Mouse (Mus musculus): Measurements from ENCODE around the gene Trhr2. TPM values are rescaled to one million over a fixed set of nuclear protein-coding genes. Genes with fewer than 3 reads are reported as not detected.

The Trhr2 gene
- not detected in 2 replicates for polyA plus RNA-seq (2012; rRNA removed)

DNA sequence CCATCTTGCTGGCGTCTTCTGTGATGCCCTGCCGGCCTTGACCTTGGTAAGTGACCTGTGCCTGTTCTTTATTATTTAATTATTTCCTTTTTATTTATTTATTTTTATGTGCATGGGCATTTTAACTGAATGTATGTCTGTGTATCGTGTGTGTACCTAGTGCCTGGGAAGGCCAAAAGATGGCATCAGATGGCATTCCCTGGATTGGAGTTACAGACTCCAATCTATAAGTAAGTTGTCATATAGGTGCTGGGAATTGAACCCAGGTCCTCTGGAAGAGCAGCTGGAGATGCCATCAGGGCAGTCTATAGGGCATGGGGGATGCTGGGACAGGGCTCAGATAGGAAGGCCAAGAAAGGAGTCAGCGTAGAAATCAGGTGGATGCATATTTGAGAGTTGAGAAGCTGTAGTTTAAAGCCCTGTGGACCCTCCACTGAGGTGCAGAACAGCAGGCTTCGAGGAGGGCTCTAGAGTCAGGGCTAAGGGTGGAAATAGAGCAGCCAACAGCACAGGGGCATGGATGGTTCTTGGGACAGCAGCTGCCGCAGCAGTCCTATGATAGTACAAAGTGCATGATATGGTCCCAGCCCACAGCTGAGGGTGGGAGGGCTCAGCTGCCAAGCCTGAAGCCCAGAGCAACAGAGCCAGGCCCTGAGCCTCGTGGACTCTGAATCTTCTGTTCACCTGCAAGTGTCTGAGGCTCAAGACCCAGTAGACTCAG is at the start of gene Trhr2:
Gene Trhr2 (minus strand): TSS at position 51 of the 721 bp plus-strand sequence.
- no peak for DNase-seq (ENCODE audit: low read depth)

GRCm38 (mm10) chr8:122407678-122408077 is 47.1 kb upstream of the Trhr2 start:
- no peak for DNase-seq (ENCODE audit: low read depth)

DNA sequence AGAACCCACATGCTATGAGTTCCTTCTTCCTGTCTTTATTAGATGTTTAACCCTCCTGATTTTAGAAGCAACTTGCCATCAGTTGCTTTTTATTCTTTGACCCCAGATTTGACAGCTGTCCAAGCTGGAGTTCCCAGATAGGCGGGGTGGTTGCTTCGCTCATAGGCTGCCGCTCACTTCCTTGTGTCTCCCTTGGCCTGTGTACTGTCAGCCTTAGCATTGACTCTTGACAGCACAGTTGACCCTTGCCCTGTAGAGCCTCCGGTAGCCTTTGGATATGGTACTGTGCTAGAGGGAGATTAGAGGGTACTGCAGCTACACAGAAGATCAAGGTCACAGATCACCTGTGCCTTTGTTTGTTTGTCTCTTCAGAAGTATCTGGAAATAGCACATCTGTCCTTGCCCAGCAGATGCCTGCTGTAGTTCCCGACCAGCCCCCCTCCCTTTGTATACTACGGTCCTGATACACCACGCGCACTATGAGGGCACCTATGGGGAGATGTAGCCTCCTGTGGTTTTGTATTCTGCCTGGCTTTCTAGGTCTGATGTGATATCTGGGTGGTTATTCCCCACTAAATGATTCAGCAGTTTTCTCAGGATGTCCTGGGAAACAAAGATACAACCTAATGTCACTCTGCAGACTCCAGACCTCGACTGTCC is 44.7 kb upstream of the Trhr2 start:
- no peak for DNase-seq (ENCODE audit: low read depth)

GRCm38 (mm10) chr8:122398186-122398585 is 37.6 kb upstream of the Trhr2 start:
- DNase-seq (ENCODE audit: low read depth), result no peak

DNA sequence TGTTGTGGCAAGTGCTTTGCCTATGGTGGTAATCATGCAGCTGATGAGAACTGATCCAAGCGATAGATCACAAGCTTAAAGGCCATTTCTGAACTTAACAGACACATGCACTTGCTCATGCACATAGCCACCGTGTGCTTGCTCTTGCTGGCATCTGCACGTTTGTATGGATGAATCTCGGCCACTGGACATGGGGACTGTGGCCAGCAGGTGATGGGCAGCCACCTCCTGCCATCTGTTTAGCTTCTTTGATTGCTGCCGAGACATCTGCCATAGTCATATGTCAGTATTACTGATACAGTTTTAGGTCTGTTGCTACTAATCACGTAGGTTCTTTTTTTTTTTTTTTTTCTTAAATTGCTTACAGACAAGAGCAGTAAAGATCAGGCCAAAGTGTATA is 34.7 kb upstream of the Trhr2 start:
- no peak for DNase-seq (ENCODE audit: low read depth)

- no peak for DNase-seq (ENCODE audit: low read depth)
Observed at GRCm38 (mm10) chr8:122393717-122394116, 33.2 kb upstream of the Trhr2 start.

- DNase-seq (ENCODE audit: low read depth), result no peak
Observed at GRCm38 (mm10) chr8:122390758-122391157, 30.2 kb upstream of the Trhr2 start.

DNA sequence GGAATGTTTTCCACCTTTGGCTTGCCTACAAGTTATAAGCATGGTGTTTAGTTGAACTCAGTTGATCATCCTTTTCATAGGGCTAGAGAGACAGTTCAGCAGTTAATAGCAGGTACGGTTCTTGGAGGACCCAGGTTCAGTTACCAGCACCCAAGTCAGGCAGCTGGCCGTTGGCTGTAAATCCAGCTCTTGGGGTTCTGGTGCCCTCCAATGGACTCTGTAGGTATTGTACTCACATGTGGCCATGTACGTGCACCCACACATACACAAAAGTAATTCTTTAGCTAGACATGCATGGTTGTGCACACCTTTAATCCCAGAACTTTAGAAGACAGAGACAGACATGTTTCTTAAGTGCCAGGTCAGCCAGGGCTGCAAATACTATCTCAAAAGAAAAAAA is 28.8 kb upstream of the Trhr2 start:
- DNase-seq (ENCODE audit: low read depth), result no peak

DNA sequence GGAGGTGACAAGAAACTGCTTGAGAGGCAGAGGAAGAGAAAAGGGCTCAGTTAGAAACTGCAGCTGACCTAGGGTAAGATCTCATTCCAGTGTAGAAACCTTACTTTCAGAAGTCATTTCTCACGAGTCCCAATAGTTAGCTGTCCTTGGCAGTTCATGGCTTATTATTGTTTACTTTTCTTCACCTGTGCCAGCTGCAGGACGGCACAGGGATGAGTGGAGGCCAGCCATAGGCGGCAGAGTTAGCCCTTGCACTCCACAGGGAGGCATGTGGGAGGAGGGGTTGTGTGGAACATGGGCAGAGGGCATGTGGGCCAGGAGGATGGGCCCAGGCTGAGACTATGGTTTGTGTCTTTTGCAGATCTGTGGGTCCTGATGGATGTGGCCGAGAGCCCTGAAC is 22.5 kb upstream of the Trhr2 start:
- no peak for DNase-seq (ENCODE audit: low read depth)

DNA sequence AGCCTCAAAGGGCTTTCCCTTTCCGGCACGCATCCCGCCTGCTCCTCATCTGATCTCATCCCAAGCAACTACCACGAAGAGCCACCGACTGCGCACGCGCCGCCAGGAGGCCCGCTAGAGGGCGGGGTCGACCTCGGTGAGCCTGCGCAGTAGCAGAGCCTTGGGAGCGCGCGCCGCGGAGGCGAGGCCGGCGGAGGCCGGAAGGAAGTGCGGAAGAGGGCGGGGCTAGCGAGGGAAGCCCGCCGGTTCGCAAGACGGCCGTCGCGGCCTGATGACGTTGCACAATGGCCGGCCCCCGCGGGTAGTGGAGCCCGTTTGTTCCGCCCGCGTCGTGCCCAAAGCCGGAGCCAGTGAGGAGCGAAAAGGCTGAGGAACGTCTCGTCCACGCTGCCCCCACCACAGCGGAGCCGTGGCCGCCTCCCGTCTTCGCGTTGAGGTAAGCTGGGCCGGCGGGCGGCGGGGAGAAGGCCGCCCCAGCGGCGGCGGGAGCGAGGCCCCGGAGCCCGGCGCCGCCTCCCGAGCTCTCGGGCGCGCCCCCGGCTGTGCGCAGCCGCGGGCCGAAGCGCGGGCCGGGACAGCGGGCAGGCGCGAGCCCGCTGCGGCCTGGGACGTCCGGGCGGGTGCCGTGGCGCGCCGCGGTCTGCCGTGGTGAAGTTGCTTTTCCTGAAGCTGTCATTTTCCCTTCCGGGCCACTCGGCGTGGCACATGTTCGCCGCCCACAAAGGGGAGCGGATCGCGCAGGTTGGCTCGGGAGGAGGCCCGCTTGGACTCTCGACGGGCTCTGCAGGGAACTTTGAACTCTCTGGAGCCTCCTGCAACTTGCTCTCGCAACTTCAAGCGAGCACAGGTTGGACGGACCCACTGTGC is 16.1 kb upstream of the Trhr2 start, which contains the start of gene Zc3h18:
Gene Zc3h18 (plus strand): TSS at position 245 of the 867 bp plus-strand sequence.
- DNase-seq (ENCODE audit: low read depth), result peak; percentile 49

DNA sequence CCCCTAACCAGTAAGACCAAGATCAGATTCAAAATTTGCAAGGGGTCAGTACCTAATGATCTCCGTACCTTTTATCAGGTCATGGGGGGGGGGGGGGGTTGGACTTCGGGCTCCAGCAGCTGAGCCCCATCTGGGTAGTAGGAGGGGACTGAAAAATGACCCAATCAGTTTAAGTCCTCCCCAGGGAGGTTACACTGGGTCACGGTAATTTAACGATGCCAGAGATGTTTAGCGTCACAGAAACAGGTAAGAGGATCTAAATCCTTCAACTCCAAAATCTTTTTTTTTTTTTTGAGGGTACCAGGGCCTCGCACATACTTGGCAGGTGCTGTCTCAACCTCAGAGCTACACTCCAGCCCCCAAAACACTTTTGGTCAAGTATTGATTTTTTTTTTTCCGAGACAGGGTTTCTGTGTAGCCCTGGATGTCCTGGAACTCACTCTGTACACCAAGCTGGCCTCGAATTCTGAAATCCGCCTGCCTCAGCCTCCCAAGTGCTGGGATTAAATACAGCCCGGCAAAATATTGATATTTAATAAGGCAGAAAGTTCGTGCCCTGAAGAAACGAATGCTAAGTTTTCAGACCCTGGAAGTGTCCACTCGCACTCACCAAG is 15.3 kb upstream of the Trhr2 start:
- DNase-seq (ENCODE audit: low read depth), result no peak

GRCm38 (mm10) chr8:122375320-122375719 is 14.8 kb upstream of the Trhr2 start:
- DNase-seq (ENCODE audit: low read depth), result no peak

DNA sequence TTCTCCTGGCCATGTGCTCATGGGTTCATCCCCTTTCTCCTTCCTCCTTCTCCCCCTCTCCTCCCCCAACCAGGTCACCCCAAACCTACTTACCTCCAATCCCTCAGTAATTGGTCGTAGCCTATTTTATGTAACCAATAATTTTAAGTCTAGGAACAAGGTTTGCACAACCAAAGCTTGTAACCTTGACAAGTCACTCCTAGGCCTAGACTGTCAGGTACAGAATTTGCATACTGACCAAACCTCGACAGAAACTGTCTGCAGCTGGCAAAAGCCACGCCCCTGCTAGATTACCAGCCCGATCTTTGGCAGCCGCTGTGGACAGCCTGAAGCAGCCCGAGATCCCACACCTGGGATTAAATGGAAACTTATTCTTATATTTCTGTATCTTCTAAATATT is 11.2 kb upstream of the Trhr2 start:
- DNase-seq (ENCODE audit: low read depth), result no peak

DNA sequence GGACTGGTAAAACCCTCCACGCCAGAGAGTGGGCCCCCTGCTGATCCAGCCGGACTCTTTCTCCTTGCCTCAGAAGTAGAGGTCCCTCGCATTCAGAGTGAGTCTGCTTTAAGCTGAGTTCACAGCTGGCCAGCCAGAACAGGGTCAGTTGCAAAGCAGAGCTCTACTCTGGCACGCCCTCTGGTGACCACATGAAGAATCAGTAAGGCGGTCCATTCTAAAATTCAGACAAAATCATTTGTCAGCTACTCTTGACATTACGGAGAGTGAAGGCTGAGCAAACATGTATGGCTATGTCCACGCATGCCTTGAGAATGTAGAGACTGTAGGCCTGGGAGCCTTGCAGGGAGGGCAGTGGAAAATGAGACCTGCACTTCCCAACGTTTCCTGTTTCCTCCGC is 9.1 kb upstream of the Trhr2 start:
- no peak for DNase-seq (ENCODE audit: low read depth)

DNA sequence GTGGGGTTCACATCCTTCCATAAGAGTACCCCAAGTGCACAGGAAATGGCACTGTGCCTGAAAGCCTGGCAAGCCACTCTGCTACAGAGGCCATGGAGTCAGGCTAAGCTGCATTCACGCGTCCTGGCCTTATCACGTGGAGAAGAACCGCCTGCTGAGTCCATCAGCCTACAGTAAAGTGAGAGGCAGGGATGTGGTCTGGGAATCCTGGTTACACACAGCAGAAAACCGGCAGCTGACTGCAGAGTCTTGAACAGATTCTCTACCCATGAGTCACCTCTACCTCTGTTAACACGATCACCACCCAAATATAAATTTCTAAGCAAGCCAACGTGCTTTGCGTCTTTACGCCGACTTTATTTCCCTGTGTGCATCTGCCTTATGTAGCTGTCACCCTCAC is 7.9 kb upstream of the Trhr2 start:
- DNase-seq (ENCODE audit: low read depth), result no peak

DNA sequence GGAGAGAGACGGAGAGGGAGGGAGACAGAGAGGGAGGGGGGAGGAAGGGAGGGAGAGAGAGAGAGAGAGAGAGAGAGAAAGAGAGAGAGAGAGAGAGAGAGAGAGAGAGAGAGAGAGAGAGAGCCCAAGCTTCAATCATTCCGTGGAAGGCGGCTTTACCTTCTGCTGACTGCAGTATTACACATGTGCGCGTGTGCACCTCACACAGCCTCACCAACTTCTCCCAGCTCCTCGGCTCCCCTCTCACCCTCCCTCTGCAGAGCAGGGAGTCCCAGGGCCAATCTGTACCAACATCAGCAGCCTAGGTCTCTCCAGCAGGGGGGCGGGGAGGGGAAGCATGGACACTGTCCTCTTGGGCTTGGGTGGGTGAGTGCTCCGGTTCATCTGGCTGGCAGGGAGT is 2.4 kb upstream of the Trhr2 start:
- DNase-seq (ENCODE audit: low read depth), result no peak

- DNase-seq (ENCODE audit: low read depth), result no peak
Observed at GRCm38 (mm10) chr8:122362271-122362670, 1.7 kb upstream of the Trhr2 start.

DNA sequence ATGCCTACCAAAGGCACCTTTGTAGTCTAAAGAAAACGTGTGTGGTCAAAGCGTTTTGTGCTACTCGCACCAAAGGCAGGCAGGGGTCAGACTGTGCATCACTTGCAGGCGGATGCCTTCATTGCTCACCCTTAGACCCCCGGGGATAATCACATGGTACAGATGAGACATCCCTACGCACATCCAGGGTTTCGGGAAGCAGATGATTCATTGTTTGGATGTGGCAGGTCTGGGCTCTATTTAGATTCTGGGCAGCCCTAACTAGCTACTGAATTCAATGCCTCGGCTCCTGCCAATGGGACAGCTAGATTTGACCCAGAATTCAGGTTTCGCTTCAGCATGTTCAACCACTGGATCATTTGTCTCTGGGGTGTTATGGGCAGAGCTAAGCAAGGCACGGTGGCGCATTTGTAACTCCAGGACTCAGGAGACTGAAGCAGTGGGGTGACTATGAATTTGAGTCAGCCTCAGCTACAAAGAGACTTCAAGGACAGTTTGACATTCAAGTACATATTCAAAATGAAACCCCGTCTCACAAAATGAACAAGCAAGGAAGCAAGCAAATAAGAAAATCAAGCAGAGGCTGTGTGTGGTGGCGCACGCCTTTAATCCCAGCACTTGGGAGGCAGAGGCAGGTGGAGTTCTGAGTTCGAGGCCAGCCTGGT is 1.3 kb downstream of the Trhr2 start:
- no peak for DNase-seq (ENCODE audit: low read depth)

- no peak for DNase-seq (ENCODE audit: low read depth)
Observed at GRCm38 (mm10) chr8:122357641-122358040, 2.9 kb downstream of the Trhr2 start.

GRCm38 (mm10) chr8:122357202-122357601 is 3.3 kb downstream of the Trhr2 start:
- DNase-seq (ENCODE audit: low read depth), result no peak

Measured in gonadal fat pad, adult 2 months (tissue).